Comparison of ENCODE assay signal across 25 mouse cellular contexts in the genomic region with DNA sequence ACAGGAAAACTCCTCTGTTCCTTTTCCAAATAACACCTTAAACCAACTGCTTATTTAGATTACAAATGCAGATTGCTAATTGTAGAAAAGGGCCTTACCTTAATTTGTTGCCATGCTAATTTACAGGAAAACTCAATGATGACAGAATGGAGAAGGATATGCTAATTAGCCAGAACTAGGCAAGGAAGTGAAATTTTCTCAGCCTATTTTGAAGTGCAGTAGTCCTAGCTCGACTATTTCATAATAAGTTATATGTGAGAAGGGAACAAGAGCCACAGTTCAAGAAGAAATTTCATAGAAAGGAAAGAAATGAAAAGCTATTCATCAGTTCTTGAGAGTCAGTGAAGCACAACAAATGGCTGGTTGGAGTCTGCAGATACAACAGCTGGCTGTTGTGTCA.
DNase-seq lines count a peak whose midpoint lies in the region; ATAC-seq and TF ChIP-seq lines count a peak whose summit lies in the region.
"Had no signal": no experiment of that assay in that cellular context is flagged by ENCODE, and none has a peak within 500 bp of the region (broad histone marks: within the 10 kb centered on the region; RNA-seq: fewer than 3 reads in every experiment).

No protein-coding gene starts in this region.

- DNase-seq in lung, postnatal 0 days (ENCODE audit: low spot score): peak; percentile 30
- DNase-seq in lung, postnatal 4 days: no peak
- DNase-seq in splenic B cell, adult 2 months (ENCODE audit: low read depth, low spot score): peak; percentile 37
- DNase-seq in forebrain, embryonic 14.5 days (ENCODE audit: low spot score): no peak
- DNase-seq: adrenal gland, adult 2 months; adrenal gland, postnatal 14 days; B cell, adult 2 months; cerebellum, adult 11 months; cerebellum, adult 2 months; cerebellum, postnatal 10 days; cerebellum, postnatal 36 days; forebrain, postnatal 0 days; gastrocnemius, adult 2 months; gastrocnemius, postnatal 14 days; heart, adult 18-20 months; heart, postnatal 10 days; heart, postnatal 36 days had no signal

- no peak overlapping the region for H3K27ac ChIP-seq in lung, postnatal 0 days (ENCODE audit: low read length)
- H3K27ac ChIP-seq in hindbrain, embryonic 16.5 days (ENCODE audit: low read depth, low read length): no peak overlapping the region
- no peak overlapping the region for H3K27ac ChIP-seq in forebrain, embryonic 14.5 days (ENCODE audit: low read depth, low read length)
- H3K27ac ChIP-seq: forebrain, embryonic 10.5 days; forebrain, embryonic 13.5 days; heart, embryonic 15.5 days; hindbrain, embryonic 10.5 days; hindbrain, embryonic 14.5 days had no signal

- no peaks in the 10 kb centered on the region for H3K9me3 ChIP-seq in lung, postnatal 0 days (ENCODE audit: low read length)
- H3K9me3 ChIP-seq in hindbrain, embryonic 16.5 days (ENCODE audit: control insufficient read depth, low read length): no peaks in the 10 kb centered on the region
- no peaks in the 10 kb centered on the region for H3K9me3 ChIP-seq in forebrain, embryonic 14.5 days (replicated peaks; ENCODE audit: control insufficient read depth, low read length)
- H3K9me3 ChIP-seq: forebrain, embryonic 10.5 days; forebrain, embryonic 13.5 days; heart, embryonic 15.5 days; hindbrain, embryonic 10.5 days had no signal

- no peaks in the 10 kb centered on the region for H3K36me3 ChIP-seq in lung, postnatal 0 days (ENCODE audit: insufficient read depth, low read length)
- H3K36me3 ChIP-seq in splenic B cell, adult 2 months (ENCODE audit: control insufficient read depth, insufficient read depth, low read length, poor library complexity, severe bottlenecking): no peaks in the 10 kb centered on the region; the same call in 1 of the 2 replicates
- no peaks in the 10 kb centered on the region for H3K36me3 ChIP-seq in hindbrain, embryonic 16.5 days (ENCODE audit: control insufficient read depth, insufficient read depth, low read length)
- no peaks in the 10 kb centered on the region for H3K36me3 ChIP-seq in forebrain, embryonic 14.5 days (ENCODE audit: control insufficient read depth, insufficient read depth, low read length)
- H3K36me3 ChIP-seq: forebrain, embryonic 10.5 days; heart, embryonic 12.5 days; heart, embryonic 15.5 days; hindbrain, embryonic 10.5 days had no signal

- no peak for ATAC-seq in lung, postnatal 0 days
- peak; percentile 36 for ATAC-seq in megakaryocyte, adult 5-6 weeks (ENCODE audit: poor library complexity, severe bottlenecking)
- no peak for ATAC-seq in hindbrain, embryonic 16.5 days
- no peak for ATAC-seq in forebrain, embryonic 14.5 days
- ATAC-seq: forebrain, embryonic 13.5 days; forebrain, postnatal 0 days had no signal

- no peak overlapping the region for H3K4me2 ChIP-seq in lung, postnatal 0 days (replicated peaks; ENCODE audit: low read depth, low read length)
- H3K4me2 ChIP-seq in hindbrain, embryonic 16.5 days (ENCODE audit: low read length): no peak overlapping the region
- H3K4me2 ChIP-seq in forebrain, embryonic 14.5 days (ENCODE audit: low read length): no peak overlapping the region
- H3K4me2 ChIP-seq: forebrain, embryonic 13.5 days; heart, embryonic 12.5 days; heart, embryonic 15.5 days; hindbrain, embryonic 14.5 days had no signal

- H3K4me1 ChIP-seq in lung, postnatal 0 days (ENCODE audit: insufficient read depth, low read depth, low read length): peaks cover 4% of the 10 kb centered on the region; the same call in 1 of the 2 replicates
- H3K4me1 ChIP-seq in hindbrain, embryonic 16.5 days (ENCODE audit: control insufficient read depth, insufficient read depth, low read depth, low read length): no peaks in the 10 kb centered on the region
- no peaks in the 10 kb centered on the region for H3K4me1 ChIP-seq in forebrain, embryonic 14.5 days (ENCODE audit: control insufficient read depth, insufficient read depth, low read length)

- H3K4me3 ChIP-seq in lung, postnatal 0 days (ENCODE audit: low read depth, low read length): no peak overlapping the region
- no peak overlapping the region for H3K4me3 ChIP-seq in hindbrain, embryonic 16.5 days (ENCODE audit: low read length)
- no peak overlapping the region for H3K4me3 ChIP-seq in forebrain, embryonic 14.5 days (ENCODE audit: low read depth, low read length)
- H3K4me3 ChIP-seq: forebrain, embryonic 10.5 days; forebrain, embryonic 13.5 days; gastrocnemius, adult 2 months; heart, embryonic 12.5 days; heart, embryonic 15.5 days; hindbrain, embryonic 10.5 days had no signal

- 39% methylated on average over 1 of the region's 1 CpGs for WGBS in lung, postnatal 0 days
- 63% methylated on average over 1 of the region's 1 CpGs for WGBS in hindbrain, embryonic 16.5 days
- 32% methylated on average over 1 of the region's 1 CpGs for WGBS in forebrain, embryonic 14.5 days

- H3K9ac ChIP-seq in lung, postnatal 0 days (replicated peaks; ENCODE audit: low read depth): no peak overlapping the region
- H3K9ac ChIP-seq in hindbrain, embryonic 16.5 days (ENCODE audit: low read depth, low read length): no peak overlapping the region
- no peak overlapping the region for H3K9ac ChIP-seq in forebrain, embryonic 14.5 days (ENCODE audit: low read length)
- H3K9ac ChIP-seq: forebrain, embryonic 13.5 days; forebrain, postnatal 0 days; heart, embryonic 12.5 days; heart, embryonic 15.5 days; hindbrain, embryonic 14.5 days had no signal

- no peak for TF ChIP-seq EP300 in lung, postnatal 0 days (IDR thresholded peaks at IDR 0.05)

- no peaks in the 10 kb centered on the region for H3K27me3 ChIP-seq in lung, postnatal 0 days (replicated peaks; ENCODE audit: insufficient read depth, low read length)
- H3K27me3 ChIP-seq in splenic B cell, adult 2 months (ENCODE audit: control insufficient read depth, insufficient read depth, low read length, poor library complexity, severe bottlenecking): no peaks in the 10 kb centered on the region
- peaks cover 3% of the 10 kb centered on the region; the same call in 1 of the 2 replicates for H3K27me3 ChIP-seq in hindbrain, embryonic 16.5 days (replicated peaks; ENCODE audit: control insufficient read depth, insufficient read depth, low read length)
- 0 out of 2 replicates have a peak, but pooled peaks cover 3% of the 10 kb centered on the region for H3K27me3 ChIP-seq in forebrain, embryonic 14.5 days (replicated peaks; ENCODE audit: control insufficient read depth, insufficient read depth, low read length)
- H3K27me3 ChIP-seq: heart, embryonic 12.5 days; heart, embryonic 15.5 days had no signal

- TF ChIP-seq CTCF in lung, postnatal 0 days (IDR thresholded peaks at IDR 0.05): no peak

Comparison
In these comparisons a context has a peak if more than half of its experiments do, and no peak if none do; other contexts are left out.
1. DNase-seq: peak in lung, postnatal 0 days (single experiment) and splenic B cell, adult 2 months (single experiment); none in lung, postnatal 4 days (0 of 2) and forebrain, embryonic 14.5 days (single experiment).